Mouse (Mus musculus): ENCODE results near the gene Brca2. TPM values are rescaled to one million over a fixed set of nuclear protein-coding genes. Genes with fewer than 3 reads are reported as not detected.
"Not testable (repeated sequence)": the region's sequence is repeated elsewhere in the genome, so short reads cannot be mapped to it uniquely, and the experiment has no call there.

Gene Brca2
- 1 to 10 TPM; 1.1 to 1.4 TPM for total RNA-seq (2021)
- long read RNA-seq, experiment 1: 0 reads
- long read RNA-seq, experiment 2, partial matches to known transcripts: 1 of 1 reads
- long read RNA-seq, experiment 2, other reads (novel, unspliced or antisense): 0 of 1 reads

- DNase-seq (ENCODE audit: low spot score): peak; percentile 85
Observed at GRCm38 (mm10) chr5:150521937-150522866, at the start of gene Brca2. Gene Brca2 (plus strand): TSS chr5:150522630.

DNA sequence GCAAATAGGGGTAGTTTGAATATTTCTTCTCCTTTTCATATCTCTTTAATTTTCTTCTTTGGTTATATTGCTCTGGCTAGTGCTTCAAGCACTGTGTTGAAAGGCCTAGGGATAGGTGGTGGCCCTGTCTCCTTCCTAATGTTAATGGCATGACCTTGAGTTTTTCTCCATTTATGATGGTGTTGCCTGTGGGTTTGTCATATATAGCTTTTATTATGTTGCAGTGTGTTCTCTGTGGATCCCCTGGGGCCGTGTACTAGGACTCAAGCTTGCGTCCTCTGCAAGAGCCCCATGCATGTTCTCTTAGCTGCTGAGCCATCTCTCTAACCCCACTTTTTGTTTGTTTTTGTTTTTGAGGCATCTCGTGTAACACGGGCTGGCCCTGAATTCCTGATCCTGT lies 45.1 kb upstream of the Brca2 start:
- no peak for DNase-seq (ENCODE audit: low spot score)

- DNase-seq (ENCODE audit: low spot score): no peak
Observed at GRCm38 (mm10) chr5:150478612-150479011, 43.8 kb upstream of the Brca2 start.

DNA sequence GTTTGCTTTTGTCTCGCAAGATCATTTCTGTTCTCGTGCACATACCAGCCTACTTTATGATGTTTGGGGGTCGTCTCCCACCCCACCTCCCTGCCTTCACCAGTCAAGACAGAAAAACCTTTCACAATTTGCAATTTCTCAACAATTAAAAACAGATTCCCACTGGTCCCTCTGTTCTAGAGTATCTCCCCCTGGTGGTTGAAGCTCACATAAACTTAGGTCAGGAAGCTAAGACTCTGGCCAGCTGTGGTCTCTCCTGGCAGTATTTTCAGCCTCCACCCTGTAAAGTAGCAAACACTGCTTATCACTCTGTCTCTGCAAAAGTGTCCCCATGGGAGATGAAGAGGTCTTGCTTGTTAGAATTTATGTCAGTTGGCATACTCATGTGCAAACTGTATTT lies 37.2 kb upstream of the Brca2 start:
- DNase-seq (ENCODE audit: low spot score): peak; percentile 48

GRCm38 (mm10) chr5:150490285-150490684 lies 32.1 kb upstream of the Brca2 start:
- DNase-seq (ENCODE audit: low spot score): no peak

- no peak for DNase-seq (ENCODE audit: low spot score)
Observed at GRCm38 (mm10) chr5:150490821-150491220, 31.6 kb upstream of the Brca2 start.

DNA sequence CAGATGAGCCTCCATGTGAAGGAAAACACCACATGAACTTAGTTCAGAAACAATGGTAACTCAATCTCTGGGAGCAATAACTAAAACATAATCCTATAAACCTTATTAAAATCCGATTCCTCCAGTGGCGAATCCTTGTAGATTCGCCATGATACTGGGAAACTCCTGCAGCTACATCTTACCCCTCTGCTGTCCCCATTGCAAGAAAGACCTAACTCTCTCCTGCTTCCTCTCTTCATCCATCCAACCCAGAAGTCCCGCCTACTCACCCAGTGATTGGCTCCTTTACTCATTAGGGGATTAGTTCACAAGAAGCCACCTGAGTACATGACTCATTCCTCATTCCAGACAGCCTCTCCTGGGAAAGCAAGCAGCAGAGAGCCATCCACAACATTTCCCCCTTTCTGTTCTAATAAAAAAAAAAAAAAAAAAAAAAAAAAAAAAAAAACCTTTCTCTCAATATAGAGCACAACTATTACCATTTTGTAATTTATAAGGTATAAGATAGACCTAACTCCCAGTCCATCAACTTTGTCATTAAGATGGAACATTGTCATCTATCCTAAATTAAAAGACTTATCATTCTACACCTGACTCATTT lies 30.8 kb upstream of the Brca2 start:
- DNase-seq (ENCODE audit: low spot score): not testable (repeated sequence)

- DNase-seq (ENCODE audit: low spot score): peak; percentile 30
Observed at GRCm38 (mm10) chr5:150495792-150496191, 26.6 kb upstream of the Brca2 start.

GRCm38 (mm10) chr5:150510451-150511225 lies 11.8 kb upstream of the Brca2 start:
- DNase-seq (ENCODE audit: low spot score): no peak

- no peak for DNase-seq (ENCODE audit: low spot score)
Observed at GRCm38 (mm10) chr5:150513264-150513663, 9.2 kb upstream of the Brca2 start.

DNA sequence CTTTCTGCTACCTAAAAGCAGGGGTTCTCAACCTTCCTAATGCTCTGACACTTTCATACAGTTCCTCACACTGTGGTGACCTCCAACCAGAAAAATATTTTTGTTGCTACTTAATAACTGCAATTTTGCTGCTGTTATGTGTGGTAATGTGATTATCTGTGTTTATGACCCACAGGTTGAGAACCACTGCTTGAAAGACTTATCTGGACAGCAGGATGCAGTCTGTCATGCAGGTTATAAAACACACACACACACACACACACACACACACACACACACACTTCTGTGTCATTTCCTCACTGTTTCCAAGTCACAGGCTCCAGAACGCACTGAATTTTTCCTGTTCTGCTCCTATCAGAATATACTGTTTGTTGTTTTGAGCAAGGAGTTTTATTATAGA lies 8.4 kb upstream of the Brca2 start:
- DNase-seq (ENCODE audit: low spot score): no peak

GRCm38 (mm10) chr5:150518064-150518463 lies 4.4 kb upstream of the Brca2 start, which contains the start of gene Zar1l:
Gene Zar1l (minus strand): TSS chr5:150518164.
- DNase-seq (ENCODE audit: low spot score): no peak

- DNase-seq (ENCODE audit: low spot score): no peak
Observed at GRCm38 (mm10) chr5:150519551-150519950, 2.9 kb upstream of the Brca2 start.

DNA sequence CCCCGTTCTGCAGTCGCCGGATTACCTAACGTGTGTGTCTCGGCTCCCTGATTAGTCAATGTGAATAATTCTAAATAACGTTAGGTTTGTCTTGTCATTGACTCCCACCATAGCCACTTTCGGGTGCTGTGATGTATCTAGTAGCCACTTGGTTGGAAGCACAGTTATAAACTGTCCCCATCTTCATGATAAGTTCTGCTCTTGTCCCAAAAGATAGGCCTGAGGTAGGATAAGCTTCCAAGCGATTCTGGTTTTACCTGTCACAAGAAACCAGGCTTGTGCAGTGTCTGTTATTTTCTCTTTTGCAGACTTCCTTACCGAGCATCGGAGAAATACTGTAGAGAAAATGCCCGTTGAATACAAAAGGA lies 421 bp downstream of the Brca2 start:
- no peak for DNase-seq (ENCODE audit: low spot score)

GRCm38 (mm10) chr5:150525239-150525638 lies 2.8 kb downstream of the Brca2 start:
- DNase-seq (ENCODE audit: low spot score): no peak

DNA sequence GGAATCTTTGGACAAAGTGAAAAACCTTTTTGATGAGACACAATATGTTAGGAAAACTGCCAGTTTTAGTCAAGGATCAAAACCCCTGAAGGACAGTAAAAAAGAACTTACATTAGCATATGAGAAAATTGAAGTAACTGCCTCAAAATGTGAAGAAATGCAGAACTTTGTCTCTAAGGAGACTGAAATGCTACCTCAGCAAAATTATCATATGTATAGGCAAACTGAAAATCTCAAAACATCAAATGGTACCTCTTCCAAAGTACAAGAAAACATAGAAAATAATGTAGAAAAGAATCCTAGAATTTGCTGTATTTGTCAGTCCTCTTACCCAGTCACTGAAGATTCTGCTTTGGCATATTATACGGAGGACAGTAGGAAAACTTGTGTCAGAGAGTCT lies 18.9 kb downstream of the Brca2 start:
- DNase-seq (ENCODE audit: low spot score): no peak

GRCm38 (mm10) chr5:150543184-150543583 lies 20.8 kb downstream of the Brca2 start:
- DNase-seq (ENCODE audit: low spot score): no peak

DNA sequence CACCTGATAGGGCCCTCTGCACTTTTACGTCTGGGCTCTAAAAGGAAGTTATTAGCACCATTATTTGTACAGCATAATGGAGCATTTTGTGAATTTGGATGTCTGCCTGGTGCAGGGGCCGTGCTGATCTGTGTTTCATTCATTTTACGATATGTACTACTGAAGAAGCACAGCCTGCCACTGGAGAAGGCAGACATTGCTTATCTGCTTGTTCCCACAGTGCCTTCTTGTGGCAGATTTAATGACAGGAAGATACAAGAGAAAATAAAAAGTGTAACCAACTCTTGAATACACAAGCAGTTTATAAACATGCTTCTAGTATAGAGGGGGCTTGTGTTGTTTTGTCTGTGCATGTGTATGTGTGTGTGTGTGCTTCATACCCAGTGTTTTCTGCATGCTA lies 29.2 kb downstream of the Brca2 start:
- DNase-seq (ENCODE audit: low spot score): no peak

- DNase-seq (ENCODE audit: low spot score): no peak
Observed at GRCm38 (mm10) chr5:150559519-150560103, 37.2 kb downstream of the Brca2 start.

- no peak for DNase-seq (ENCODE audit: low spot score)
Observed at GRCm38 (mm10) chr5:150560851-150561250, 38.4 kb downstream of the Brca2 start.

GRCm38 (mm10) chr5:150561376-150561775 lies 38.9 kb downstream of the Brca2 start:
- no peak for DNase-seq (ENCODE audit: low spot score)
